Mouse (Mus musculus): ENCODE data around the gene Pcbp4.

DNA sequence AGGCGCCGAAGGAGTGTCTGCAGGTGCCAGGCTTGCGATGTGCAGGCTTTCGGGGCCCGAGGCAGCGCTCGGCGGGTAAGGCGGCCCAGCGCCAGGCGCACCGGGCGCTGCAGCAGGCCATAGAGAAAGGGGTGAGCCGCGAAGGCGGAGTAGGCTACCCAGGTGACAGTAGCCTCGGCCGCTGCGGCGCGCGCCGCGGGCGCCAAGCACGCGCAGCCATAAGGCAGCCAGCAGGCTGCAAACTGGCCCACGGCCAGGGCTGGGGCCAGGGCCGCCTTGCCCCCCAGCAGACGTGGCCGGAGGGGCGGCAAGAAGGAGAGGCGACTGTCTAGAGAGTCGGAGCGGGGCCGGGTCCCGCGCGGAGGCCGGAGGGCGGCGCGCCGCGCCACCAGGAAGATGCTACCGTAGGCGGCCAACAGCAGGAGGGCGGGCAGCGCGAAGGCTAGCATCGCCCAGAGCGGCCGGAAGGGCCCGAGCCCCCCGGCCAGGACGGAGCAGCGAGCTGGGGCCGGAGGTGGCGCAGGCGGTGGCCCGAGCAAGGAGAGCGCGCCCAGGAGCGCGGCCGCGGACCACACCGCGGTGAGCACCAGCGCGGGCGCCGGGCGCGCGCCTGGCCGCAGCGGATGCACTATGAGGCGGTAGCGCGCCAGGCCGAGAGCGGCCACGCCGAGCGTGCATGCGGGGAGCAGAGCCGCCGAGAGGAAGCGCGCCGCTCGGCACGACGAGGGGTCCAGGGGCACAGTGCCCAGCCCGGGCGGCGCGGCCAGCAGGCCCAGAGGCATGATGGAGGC is 11.9 kb downstream of the Pcbp4 start:
- no peak for TF ChIP-seq CTCF (IDR thresholded peaks at IDR 0.05; ENCODE audit: low read depth)
- TF ChIP-seq EP300 (IDR thresholded peaks at IDR 0.05; ENCODE audit: low read depth) = no peak
